Mouse (Mus musculus): Measurements from ENCODE around the gene Tspan17. TPM values are rescaled to one million over a fixed set of nuclear protein-coding genes. Genes with fewer than 3 reads are reported as not detected.
"Not testable (repeated sequence)": the region's sequence is repeated elsewhere in the genome, so short reads cannot be mapped to it uniquely, and the experiment has no call there.

Tspan17 gene
- polyA plus RNA-seq, 1 experiment from 2014 or later = 12.0 TPM

DNA sequence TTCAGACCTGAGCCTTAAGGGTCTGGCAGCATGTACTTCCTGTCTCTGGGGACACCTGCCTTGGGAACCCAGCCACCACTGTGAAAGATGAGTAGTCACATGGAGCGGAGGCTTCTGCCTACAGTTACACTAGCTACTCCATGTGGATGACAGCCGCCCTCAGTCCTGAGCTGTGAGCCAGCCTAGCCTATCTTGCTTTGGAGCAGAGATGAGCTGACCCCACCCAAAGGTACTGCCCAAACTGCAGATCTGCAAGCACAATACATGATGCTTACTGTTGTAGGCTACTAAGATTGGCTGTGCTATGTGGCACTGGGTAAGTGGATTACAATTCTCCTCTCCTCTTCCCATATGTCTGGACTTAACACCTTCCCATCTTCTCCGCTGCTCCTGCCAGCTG is 8.1 kb upstream of the Tspan17 start:
- Histone ChIP-seq H3K27ac (ENCODE audit: low read depth, low read length) (no peak overlapping the region), H3K9ac (ENCODE audit: low read depth, low read length) (no peak overlapping the region), H3K27me3 (ENCODE audit: control insufficient read depth, insufficient read depth, low read length) (no peaks in the 10 kb centered on the region), H3K36me3 (ENCODE audit: control insufficient read depth, insufficient read depth, low read length) (no peaks in the 10 kb centered on the region), H3K4me3 (ENCODE audit: low read depth, low read length) (no peak overlapping the region), H3K4me1 (replicated peaks; ENCODE audit: control insufficient read depth, insufficient read depth, low read length) (no peaks in the 10 kb centered on the region), H3K9me3 (ENCODE audit: control insufficient read depth, low read length) (no peaks in the 10 kb centered on the region), H3K4me2 (replicated peaks; ENCODE audit: low read depth, low read length) (no peak overlapping the region)
- DNase-seq (ENCODE audit: low spot score) = no peak
- 89% methylated on average over 3 of the region's 3 CpGs for WGBS
- no peak for ATAC-seq (ENCODE audit: low FRiP score)

DNA sequence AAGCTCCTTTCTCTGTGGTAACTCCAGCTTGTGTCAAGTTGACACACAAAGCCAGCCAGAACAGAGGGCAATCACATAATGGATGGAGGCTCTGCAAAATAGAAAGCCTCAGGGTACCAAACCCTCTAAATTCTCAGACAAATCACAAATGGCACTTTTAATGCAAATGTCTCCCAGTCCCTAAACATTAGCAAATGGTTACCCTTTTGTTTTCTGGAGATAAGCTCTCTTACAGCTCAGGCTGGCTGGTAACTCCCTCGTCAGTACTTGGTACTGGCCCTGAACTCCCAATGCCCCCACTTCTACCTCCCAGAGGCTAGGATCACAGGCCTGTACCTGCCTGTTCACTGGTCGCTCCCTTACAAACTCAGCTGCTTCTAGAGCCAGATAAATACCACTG is 5.9 kb upstream of the Tspan17 start:
- WGBS = 38% methylated on average over 2 of the region's 2 CpGs
- no peak for DNase-seq (ENCODE audit: low spot score)

DNA sequence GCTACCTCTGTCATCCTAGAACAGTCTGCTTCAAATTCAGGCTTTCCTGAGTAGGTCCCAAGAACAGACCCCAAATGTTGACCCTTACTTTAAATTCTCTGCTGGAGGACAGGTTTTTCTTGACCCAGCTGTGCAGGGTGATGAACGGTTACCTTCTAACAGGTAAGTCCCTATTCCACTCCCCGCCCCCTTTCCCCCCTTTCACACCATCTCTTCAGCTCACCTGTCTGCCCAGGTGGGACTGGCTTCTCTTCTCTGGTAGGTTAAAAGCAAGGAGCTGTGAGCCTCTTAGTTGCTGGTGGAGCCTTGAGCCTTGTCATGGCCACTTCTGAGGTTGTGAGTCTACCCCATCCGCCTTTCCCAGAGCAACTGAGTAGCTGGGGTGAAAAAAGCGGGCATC is 5.5 kb upstream of the Tspan17 start, which contains the start of gene Eif4e1b:
Gene Eif4e1b, plus strand, starts transcription at position 301 of the 400 bp plus-strand sequence.
- Histone ChIP-seq H3K36me3 (ENCODE audit: control insufficient read depth, insufficient read depth, low read length) (no peaks in the 10 kb centered on the region), H3K27me3 (ENCODE audit: control insufficient read depth, insufficient read depth, low read length) (no peaks in the 10 kb centered on the region), H3K9ac (ENCODE audit: low read depth, low read length) (no peak within 1 kb of the TSS), H3K4me3 (ENCODE audit: low read depth, low read length) (no peak within 1 kb of the TSS), H3K9me3 (ENCODE audit: control insufficient read depth, low read length) (no peaks in the 10 kb centered on the region), H3K4me1 (replicated peaks; ENCODE audit: control insufficient read depth, insufficient read depth, low read length) (no peaks in the 10 kb centered on the region), H3K27ac (ENCODE audit: low read depth, low read length) (no peak within 1 kb of the TSS), H3K4me2 (replicated peaks; ENCODE audit: low read depth, low read length) (no peak within 1 kb of the TSS)
- DNase-seq (ENCODE audit: low spot score) (no peak), ATAC-seq (ENCODE audit: low FRiP score) (no peak)
- WGBS = 90% methylated on average over 4 of the region's 4 CpGs

More for the DNA sequence above, 5.9 kb upstream of the Tspan17 start:
- Histone ChIP-seq H3K9ac (ENCODE audit: low read depth, low read length) (no peak overlapping the region), H3K27ac (ENCODE audit: low read depth, low read length) (no peak overlapping the region), H3K4me1 (replicated peaks; ENCODE audit: control insufficient read depth, insufficient read depth, low read length) (no peaks in the 10 kb centered on the region), H3K9me3 (ENCODE audit: control insufficient read depth, low read length) (no peaks in the 10 kb centered on the region), H3K27me3 (ENCODE audit: control insufficient read depth, insufficient read depth, low read length) (no peaks in the 10 kb centered on the region), H3K36me3 (ENCODE audit: control insufficient read depth, insufficient read depth, low read length) (no peaks in the 10 kb centered on the region), H3K4me3 (ENCODE audit: low read depth, low read length) (no peak overlapping the region), H3K4me2 (replicated peaks; ENCODE audit: low read depth, low read length) (no peak overlapping the region)
- no peak for ATAC-seq (ENCODE audit: low FRiP score)

DNA sequence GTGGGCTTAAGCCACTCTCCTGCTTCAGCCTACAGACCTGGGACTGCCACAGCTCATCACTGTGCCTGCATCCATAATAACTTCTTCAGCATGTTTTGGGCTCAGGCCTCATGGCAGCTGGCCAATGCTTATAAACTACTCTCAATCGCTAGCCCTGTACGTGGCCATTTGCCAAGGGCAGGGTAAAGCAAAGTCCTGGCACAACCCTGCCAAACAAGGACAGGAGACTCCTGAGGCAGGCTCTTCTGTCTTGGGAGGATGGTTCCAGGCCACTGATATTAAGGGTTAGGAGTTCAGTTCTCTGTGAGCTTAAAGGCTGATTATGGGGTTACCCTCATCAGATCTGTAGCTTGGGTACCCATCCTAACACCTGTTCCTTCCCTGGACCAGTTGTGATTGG is 1.6 kb upstream of the Tspan17 start:
- WGBS = 89% methylated on average over 2 of the region's 2 CpGs
- H3K36me3 ChIP-seq (ENCODE audit: control insufficient read depth, insufficient read depth, low read length); H3K4me1 ChIP-seq (replicated peaks; ENCODE audit: control insufficient read depth, insufficient read depth, low read length); DNase-seq (ENCODE audit: low spot score); H3K4me2 ChIP-seq (replicated peaks; ENCODE audit: low read depth, low read length); H3K9ac ChIP-seq (ENCODE audit: low read depth, low read length); H3K27ac ChIP-seq (ENCODE audit: low read depth, low read length); ATAC-seq (ENCODE audit: low FRiP score); H3K9me3 ChIP-seq (ENCODE audit: control insufficient read depth, low read length); H3K4me3 ChIP-seq (ENCODE audit: low read depth, low read length): not testable (repeated sequence)
- H3K27me3 ChIP-seq (ENCODE audit: control insufficient read depth, insufficient read depth, low read length) = peaks cover 11% of the 10 kb centered on the region

DNA sequence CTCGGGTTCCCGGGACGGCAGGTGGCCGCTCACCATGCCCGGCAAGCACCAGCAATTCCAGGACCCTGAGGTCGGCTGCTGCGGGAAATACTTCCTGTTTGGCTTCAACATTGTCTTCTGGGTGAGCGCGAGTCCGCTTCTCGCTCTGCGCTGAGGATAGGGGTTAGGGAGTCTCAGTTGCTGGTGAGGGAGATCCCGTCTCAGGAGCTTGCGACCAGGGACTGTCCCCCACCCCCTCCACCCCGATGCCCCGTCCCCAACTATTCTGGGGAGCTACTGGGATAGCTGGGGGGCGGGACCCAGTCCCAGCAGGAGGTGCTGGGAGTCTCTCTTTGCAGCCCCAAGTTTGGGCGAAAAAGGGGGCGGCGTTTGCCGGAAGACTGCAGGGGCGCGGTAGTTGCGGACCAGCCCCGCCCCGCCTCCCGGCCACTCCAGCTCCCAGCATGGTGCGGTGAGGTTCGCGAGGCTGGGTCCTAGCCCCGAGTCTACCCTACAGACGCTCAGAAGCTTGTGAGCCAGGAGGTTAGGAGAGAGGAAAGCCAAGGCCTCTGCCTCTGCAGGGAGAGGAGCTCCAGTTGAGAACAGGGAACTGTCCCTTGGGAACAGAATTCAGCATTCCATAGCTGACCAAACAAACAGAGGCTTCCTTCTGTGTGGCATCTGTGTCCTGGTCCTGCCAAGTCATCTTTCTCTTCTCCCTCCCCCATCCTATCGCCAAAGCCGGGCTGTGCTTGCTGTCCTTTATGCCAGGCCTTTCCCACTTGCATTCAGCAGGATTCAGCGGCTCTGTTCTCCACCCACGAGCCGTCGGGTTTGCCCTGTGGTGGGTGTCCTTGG is 602 bp downstream of the Tspan17 start:
- H3K4me3 ChIP-seq (ENCODE audit: low read depth, low read length) = peak overlapping the region; percentile 51
- H3K4me2 ChIP-seq (replicated peaks; ENCODE audit: low read depth, low read length) = peak overlapping the region; percentile 98
- peak; percentile 68 for ATAC-seq (ENCODE audit: low FRiP score)
- H3K36me3 ChIP-seq (ENCODE audit: control insufficient read depth, insufficient read depth, low read length) = no peaks in the 10 kb centered on the region
- peak overlapping the region; percentile 55 for H3K9ac ChIP-seq (ENCODE audit: low read depth, low read length)
- no peaks in the 10 kb centered on the region for H3K9me3 ChIP-seq (ENCODE audit: control insufficient read depth, low read length)
- peaks cover 13% of the 10 kb centered on the region for H3K27me3 ChIP-seq (ENCODE audit: control insufficient read depth, insufficient read depth, low read length)
- H3K27ac ChIP-seq (ENCODE audit: low read depth, low read length) = no peak overlapping the region
- WGBS = 1% methylated on average over 38 of the region's 38 CpGs
- H3K4me1 ChIP-seq (replicated peaks; ENCODE audit: control insufficient read depth, insufficient read depth, low read length) = peaks cover 6% of the 10 kb centered on the region; the same call in 1 of the 2 replicates
- peak; percentile 63 for DNase-seq (ENCODE audit: low spot score)

DNA sequence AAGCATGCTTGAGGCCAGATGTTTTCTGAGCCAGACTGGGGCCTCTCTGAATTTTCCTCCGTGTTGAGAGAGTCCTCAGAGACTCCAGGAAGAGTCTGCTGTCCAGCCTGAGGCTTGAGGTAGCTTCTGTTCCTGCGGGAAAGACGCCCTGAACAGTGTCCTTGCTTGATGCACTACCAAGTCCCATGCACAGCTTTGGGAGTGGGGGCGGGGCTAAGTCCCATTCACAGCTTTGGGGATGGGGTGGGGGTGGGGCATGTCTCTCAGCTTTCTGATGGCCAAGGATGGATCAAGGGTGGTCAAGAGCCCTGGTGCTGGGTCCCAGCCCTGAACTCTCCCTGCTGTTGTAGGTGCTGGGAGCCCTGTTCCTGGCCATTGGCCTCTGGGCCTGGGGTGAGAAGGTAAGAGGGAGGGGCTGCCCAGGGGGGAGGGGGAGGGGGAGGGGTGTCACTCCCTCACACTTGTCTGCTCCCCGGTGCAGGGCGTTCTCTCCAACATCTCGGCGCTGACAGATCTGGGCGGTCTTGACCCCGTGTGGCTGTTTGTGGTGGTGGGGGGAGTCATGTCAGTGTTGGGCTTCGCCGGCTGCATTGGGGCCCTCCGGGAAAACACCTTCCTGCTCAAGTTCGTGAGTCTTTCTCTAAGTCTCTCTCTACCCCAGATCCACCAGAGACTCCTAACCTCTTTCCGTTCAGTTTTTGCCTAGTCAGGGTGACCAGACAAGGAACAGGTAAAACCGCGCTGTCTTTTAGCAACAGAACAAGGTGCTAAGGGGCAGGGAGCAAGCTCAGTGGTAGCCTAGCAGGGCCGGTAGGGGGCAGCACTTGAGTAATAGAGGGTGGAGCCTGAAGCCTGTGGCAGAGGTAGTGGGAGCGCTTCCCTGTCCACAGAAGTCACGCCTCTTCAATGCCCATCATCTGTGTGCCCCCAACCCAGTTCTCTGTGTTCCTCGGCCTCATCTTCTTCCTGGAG is 3.4 kb downstream of the Tspan17 start:
- 17% methylated on average over 21 of the region's 21 CpGs for WGBS
- H3K4me2 ChIP-seq (replicated peaks; ENCODE audit: low read depth, low read length) = no peak overlapping the region
- ATAC-seq (ENCODE audit: low FRiP score) = no peak
- H3K9ac ChIP-seq (ENCODE audit: low read depth, low read length) = no peak overlapping the region
- peak; percentile 53 for DNase-seq (ENCODE audit: low spot score)
- peaks cover 6% of the 10 kb centered on the region; the same call in 1 of the 2 replicates for H3K4me1 ChIP-seq (replicated peaks; ENCODE audit: control insufficient read depth, insufficient read depth, low read length)
- no peak overlapping the region for H3K27ac ChIP-seq (ENCODE audit: low read depth, low read length)
- H3K4me3 ChIP-seq (ENCODE audit: low read depth, low read length) = no peak overlapping the region
- peaks cover 20% of the 10 kb centered on the region for H3K27me3 ChIP-seq (ENCODE audit: control insufficient read depth, insufficient read depth, low read length)
- no peaks in the 10 kb centered on the region for H3K36me3 ChIP-seq (ENCODE audit: control insufficient read depth, insufficient read depth, low read length)
- no peaks in the 10 kb centered on the region for H3K9me3 ChIP-seq (ENCODE audit: control insufficient read depth, low read length)

DNA sequence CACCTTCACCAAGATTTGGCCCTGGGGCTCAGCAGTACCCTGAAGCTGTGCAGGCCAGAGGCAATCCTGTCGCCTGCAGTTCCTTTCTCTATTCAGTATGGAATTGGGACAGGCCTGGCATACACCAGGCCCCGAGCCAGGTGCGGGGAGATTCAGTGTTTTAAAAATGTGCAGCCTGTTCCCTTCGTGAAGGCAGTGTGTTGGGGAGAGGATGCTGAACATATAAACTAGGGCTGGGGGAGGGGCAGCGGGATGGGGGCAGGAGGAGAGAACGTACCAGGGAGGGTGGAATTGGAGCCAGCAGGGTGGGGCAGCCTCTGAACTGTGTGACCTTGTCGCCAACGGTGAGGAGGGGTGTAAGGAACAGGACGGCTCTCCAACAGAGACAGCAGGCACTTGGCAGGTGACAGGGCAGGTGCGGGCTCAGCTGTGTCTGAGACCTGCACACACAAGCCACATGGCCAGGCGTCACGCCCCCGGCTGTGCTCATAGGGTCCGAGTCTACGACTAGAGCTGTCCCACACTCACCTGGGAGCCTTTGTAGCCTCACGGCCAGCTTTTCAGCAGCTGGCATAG is 4.9 kb downstream of the Tspan17 start:
- 81% methylated on average over 16 of the region's 16 CpGs for WGBS
- DNase-seq (ENCODE audit: low spot score) (no peak), ATAC-seq (ENCODE audit: low FRiP score) (no peak)
- Histone ChIP-seq H3K4me2 (replicated peaks; ENCODE audit: low read depth, low read length) (no peak overlapping the region), H3K27me3 (ENCODE audit: control insufficient read depth, insufficient read depth, low read length) (peaks cover 20% of the 10 kb centered on the region), H3K36me3 (ENCODE audit: control insufficient read depth, insufficient read depth, low read length) (no peaks in the 10 kb centered on the region), H3K4me1 (replicated peaks; ENCODE audit: control insufficient read depth, insufficient read depth, low read length) (peaks cover 6% of the 10 kb centered on the region; the same call in 1 of the 2 replicates), H3K27ac (ENCODE audit: low read depth, low read length) (no peak overlapping the region), H3K4me3 (ENCODE audit: low read depth, low read length) (no peak overlapping the region), H3K9me3 (ENCODE audit: control insufficient read depth, low read length) (no peaks in the 10 kb centered on the region), H3K9ac (ENCODE audit: low read depth, low read length) (no peak overlapping the region)

DNA sequence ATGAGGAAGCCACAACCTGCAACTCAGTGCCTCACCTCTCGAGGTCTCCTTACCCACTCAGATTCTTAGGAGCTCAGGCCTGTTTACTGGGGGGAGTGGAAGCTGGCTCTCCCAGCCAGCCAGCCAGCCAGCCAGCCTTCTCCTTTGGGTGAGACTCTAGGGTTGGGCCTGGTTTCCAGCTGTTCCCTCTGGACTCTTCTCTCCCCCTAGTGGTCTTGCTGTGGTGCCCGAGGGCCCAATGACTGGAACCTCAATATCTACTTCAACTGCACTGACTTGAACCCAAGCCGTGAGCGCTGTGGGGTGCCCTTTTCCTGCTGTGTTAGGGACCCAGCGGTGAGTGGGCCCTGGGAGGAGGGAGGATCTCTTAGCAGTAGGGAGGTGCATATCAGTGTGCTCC is 5.7 kb downstream of the Tspan17 start:
- Histone ChIP-seq H3K9me3 (ENCODE audit: control insufficient read depth, low read length) (no peaks in the 10 kb centered on the region), H3K27me3 (ENCODE audit: control insufficient read depth, insufficient read depth, low read length) (peaks cover 20% of the 10 kb centered on the region), H3K9ac (ENCODE audit: low read depth, low read length) (no peak overlapping the region), H3K27ac (ENCODE audit: low read depth, low read length) (no peak overlapping the region), H3K4me1 (replicated peaks; ENCODE audit: control insufficient read depth, insufficient read depth, low read length) (peaks cover 4% of the 10 kb centered on the region; the same call in 1 of the 2 replicates), H3K4me2 (replicated peaks; ENCODE audit: low read depth, low read length) (no peak overlapping the region), H3K4me3 (ENCODE audit: low read depth, low read length) (no peak overlapping the region), H3K36me3 (ENCODE audit: control insufficient read depth, insufficient read depth, low read length) (no peaks in the 10 kb centered on the region)
- DNase-seq (ENCODE audit: low spot score) (no peak), ATAC-seq (ENCODE audit: low FRiP score) (no peak)
- 36% methylated on average over 5 of the region's 5 CpGs for WGBS

Data from hindbrain, embryonic 11.5 days (tissue).